Mouse (Mus musculus) E14TG2a.4 (cell line): ENCODE results near the gene Sec22b.

Experiments
- H3K27me3 ChIP-seq: 2 replicates; pipeline ENCODE4 v1.6.1; 2014; ENCODE audit warnings: low read length, control low read depth; ENCODE audit not compliant: insufficient read depth
- H3K36me3 ChIP-seq: 2 replicates; pipeline ENCODE4 v1.6.1; 2014; ENCODE audit warnings: low read length, control low read depth; ENCODE audit not compliant: insufficient read depth
- H3K4me1 ChIP-seq: replicated peaks from 2 replicates; pipeline ENCODE4 v1.6.1; 2014; ENCODE audit warnings: low read depth, low read length, control low read depth
- H3K4me3 ChIP-seq: replicated peaks from 2 replicates; pipeline ENCODE4 v1.5.1; 2014; ENCODE audit warnings: mild to moderate bottlenecking, low read length
- H3K9me3 ChIP-seq: 2 replicates; pipeline ENCODE4 v1.6.1; 2014; ENCODE audit warnings: low read length, control low read depth
- CTCF ChIP-seq: conservative IDR thresholded peaks from 2 replicates; pipeline ENCODE4 v1.5.1; 2014; ENCODE audit warnings: low read length
- NANOG ChIP-seq: IDR thresholded peaks from 2 replicates; pipeline ENCODE4 v1.6.1; 2014; ENCODE audit warnings: borderline replicate concordance, low read length, mixed read lengths
- POU5F1 ChIP-seq: IDR thresholded peaks from 2 replicates; pipeline ENCODE4 v1.6.1; 2014; ENCODE audit warnings: low read length, borderline replicate concordance

Sec22b gene

GRCm38 (mm10) chr3:97940511-97941204 lies 39.7 kb downstream of the Sec22b start:
- TF ChIP-seq NANOG (no peak), CTCF (no peak), POU5F1 (no peak)
- H3K9me3 ChIP-seq, result peaks cover 17% of the 10 kb centered on the region
- peaks cover 8% of the 10 kb centered on the region for H3K4me1 ChIP-seq
- H3K27me3 ChIP-seq, result peaks cover 9% of the 10 kb centered on the region; the same call in 1 of the 2 replicates
- H3K4me3 ChIP-seq, result no peak overlapping the region
- no peaks in the 10 kb centered on the region for H3K36me3 ChIP-seq

- TF ChIP-seq POU5F1 (no peak), NANOG (no peak), CTCF (no peak)
- Histone ChIP-seq H3K4me3 (peak overlapping the region; percentile 51), H3K36me3 (no peaks in the 10 kb centered on the region), H3K4me1 (peaks cover 8% of the 10 kb centered on the region), H3K9me3 (peaks cover 15% of the 10 kb centered on the region), H3K27me3 (peaks cover 9% of the 10 kb centered on the region; the same call in 1 of the 2 replicates)
Observed at GRCm38 (mm10) chr3:97941440-97942259, 40.7 kb downstream of the Sec22b start.

- H3K36me3 ChIP-seq, result no peaks in the 10 kb centered on the region
- peaks cover 9% of the 10 kb centered on the region; the same call in 1 of the 2 replicates for H3K27me3 ChIP-seq
- peaks cover 16% of the 10 kb centered on the region for H3K4me1 ChIP-seq
- H3K4me3 ChIP-seq, result peak overlapping the region; percentile 51
- H3K9me3 ChIP-seq, result peaks cover 15% of the 10 kb centered on the region
- no peak for TF ChIP-seq CTCF
- no peak for TF ChIP-seq NANOG
- TF ChIP-seq POU5F1, result no peak
Observed at GRCm38 (mm10) chr3:97942260-97942950, 41.4 kb downstream of the Sec22b start.

- TF ChIP-seq NANOG (no peak), CTCF (no peak), POU5F1 (no peak)
Observed at GRCm38 (mm10) chr3:97944462-97944861, 43.5 kb downstream of the Sec22b start.

GRCm38 (mm10) chr3:97946439-97946838 lies 45.4 kb downstream of the Sec22b start:
- Histone ChIP-seq H3K36me3 (no peaks in the 10 kb centered on the region), H3K9me3 (no peaks in the 10 kb centered on the region), H3K4me1 (peaks cover 16% of the 10 kb centered on the region), H3K4me3 (no peak overlapping the region), H3K27me3 (peaks cover 9% of the 10 kb centered on the region; the same call in 1 of the 2 replicates)
- TF ChIP-seq NANOG (no peak), POU5F1 (no peak), CTCF (no peak)

More at GRCm38 (mm10) chr3:97944462-97944861, 43.5 kb downstream of the Sec22b start:
- Histone ChIP-seq H3K4me3 (no peak overlapping the region), H3K27me3 (peaks cover 9% of the 10 kb centered on the region; the same call in 1 of the 2 replicates), H3K36me3 (no peaks in the 10 kb centered on the region), H3K9me3 (peaks cover 6% of the 10 kb centered on the region), H3K4me1 (peaks cover 16% of the 10 kb centered on the region)

GRCm38 (mm10) chr3:97948518-97948917 lies 47.5 kb downstream of the Sec22b start:
- TF ChIP-seq CTCF (no peak), NANOG (no peak), POU5F1 (no peak)
- Histone ChIP-seq H3K9me3 (no peaks in the 10 kb centered on the region), H3K4me3 (no peak overlapping the region), H3K27me3 (0 out of 2 replicates have a peak, but pooled peaks cover 3% of the 10 kb centered on the region), H3K36me3 (no peaks in the 10 kb centered on the region), H3K4me1 (peaks cover 9% of the 10 kb centered on the region)

GRCm38 (mm10) chr3:97949946-97950345 lies 49.0 kb downstream of the Sec22b start:
- Histone ChIP-seq H3K36me3 (no peaks in the 10 kb centered on the region), H3K4me1 (peaks cover 9% of the 10 kb centered on the region), H3K9me3 (peaks cover 12% of the 10 kb centered on the region), H3K27me3 (no peaks in the 10 kb centered on the region), H3K4me3 (no peak overlapping the region)
- no peak for TF ChIP-seq CTCF
- no peak for TF ChIP-seq POU5F1
- no peak for TF ChIP-seq NANOG

- TF ChIP-seq POU5F1, result no peak
- no peak for TF ChIP-seq NANOG
- no peak for TF ChIP-seq CTCF
- no peak overlapping the region for H3K4me3 ChIP-seq
- peaks cover 9% of the 10 kb centered on the region for H3K4me1 ChIP-seq
- no peaks in the 10 kb centered on the region for H3K27me3 ChIP-seq
- H3K9me3 ChIP-seq, result peaks cover 18% of the 10 kb centered on the region
- H3K36me3 ChIP-seq, result no peaks in the 10 kb centered on the region
Observed at GRCm38 (mm10) chr3:97951134-97951533, 50.1 kb downstream of the Sec22b start.
